Mouse (Mus musculus): ENCODE measurements around the gene Ube2dnl2.

Ube2dnl2 gene

GRCm38 (mm10) chrX:114907282-114907681 lies at the start of gene Ube2dnl2:
TSS of gene Ube2dnl2 (plus strand) at chrX:114907582.
- DNase-seq: no peak

GRCm38 (mm10) chrX:114895489-114895888 lies 11.9 kb upstream of the Ube2dnl2 start:
- DNase-seq: no peak

- no peak for DNase-seq
Observed at GRCm38 (mm10) chrX:114897506-114897905, 9.9 kb upstream of the Ube2dnl2 start.

GRCm38 (mm10) chrX:114903391-114903790 lies 4.0 kb upstream of the Ube2dnl2 start:
- no peak for DNase-seq

- DNase-seq: no peak
Observed at GRCm38 (mm10) chrX:114904712-114905111, 2.7 kb upstream of the Ube2dnl2 start, which contains the start of gene Ube2dnl1. TSS of gene Ube2dnl1 (plus strand) at chrX:114905012.

- no peak for DNase-seq
Observed at GRCm38 (mm10) chrX:114955066-114955465, 47.7 kb downstream of the Ube2dnl2 start.
